Mouse (Mus musculus): Measurements from ENCODE around the gene Lsm14a. TPM values are rescaled to one million over a fixed set of nuclear protein-coding genes. Genes with fewer than 3 reads are reported as not detected.

The Lsm14a gene
- polyA plus RNA-seq, 1 experiment: 108 TPM

DNA sequence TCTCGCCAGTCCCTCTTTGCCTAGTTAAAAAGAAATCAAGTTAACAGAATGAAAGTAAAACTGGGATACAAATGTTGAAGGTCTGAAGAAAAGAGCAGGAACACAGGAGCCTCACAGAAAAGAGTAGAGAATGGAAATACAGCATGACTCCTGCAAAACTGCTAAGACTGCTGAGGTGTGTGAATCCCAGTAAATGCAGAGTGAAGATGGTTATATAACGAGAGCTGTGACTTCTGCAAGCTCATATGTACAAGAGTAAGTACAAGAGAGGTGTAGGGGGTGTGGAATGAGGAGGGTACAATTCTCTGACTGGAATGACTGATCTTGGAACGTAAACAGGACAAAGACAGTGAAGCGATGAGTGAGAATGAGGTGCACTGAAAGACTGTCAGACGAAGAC is 11.4 kb downstream of the Lsm14a start:
- H3K4me1 ChIP-seq (ENCODE audit: control insufficient read depth, insufficient read depth, low read length): peaks cover 34% of the 10 kb centered on the region

DNA sequence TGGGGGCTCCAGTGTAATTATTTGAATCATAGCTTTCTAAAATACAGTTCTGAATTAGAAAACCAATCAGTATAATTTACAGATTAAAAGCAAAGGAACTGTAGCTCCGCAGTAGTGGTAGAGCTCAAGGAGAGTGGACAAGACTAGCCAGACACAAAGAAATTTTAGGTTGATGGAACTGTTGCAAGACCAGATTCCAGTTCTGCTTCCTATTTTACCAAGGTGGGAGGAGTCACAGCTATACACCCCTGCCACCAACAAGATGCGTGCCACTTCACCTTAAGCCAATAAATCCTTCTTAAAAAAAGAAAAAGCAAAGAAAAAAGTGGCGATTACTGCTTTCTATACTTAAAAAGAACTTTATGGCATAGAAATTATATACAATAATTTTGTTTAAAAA is 12.8 kb downstream of the Lsm14a start:
- Histone ChIP-seq H3K27ac (ENCODE audit: insufficient read depth, low read depth, low read length) (no peak overlapping the region), H3K4me1 (ENCODE audit: control insufficient read depth, insufficient read depth, low read length) (peaks cover 36% of the 10 kb centered on the region), H3K4me3 (ENCODE audit: insufficient read depth, low read length) (no peak overlapping the region)
- TF ChIP-seq POLR2A (IDR thresholded peaks at IDR 0.05; ENCODE audit: borderline replicate concordance, low read depth, low read length): no peak
- no peak for TF ChIP-seq CTCF (IDR thresholded peaks at IDR 0.05; ENCODE audit: low read depth, low read length)

More for the DNA sequence above, 11.4 kb downstream of the Lsm14a start:
- TF ChIP-seq CTCF (IDR thresholded peaks at IDR 0.05; ENCODE audit: low read depth, low read length) (no peak), POLR2A (IDR thresholded peaks at IDR 0.05; ENCODE audit: borderline replicate concordance, low read depth, low read length) (no peak)
- H3K27ac ChIP-seq (ENCODE audit: insufficient read depth, low read depth, low read length): no peak overlapping the region
- H3K4me3 ChIP-seq (ENCODE audit: insufficient read depth, low read length): no peak overlapping the region

DNA sequence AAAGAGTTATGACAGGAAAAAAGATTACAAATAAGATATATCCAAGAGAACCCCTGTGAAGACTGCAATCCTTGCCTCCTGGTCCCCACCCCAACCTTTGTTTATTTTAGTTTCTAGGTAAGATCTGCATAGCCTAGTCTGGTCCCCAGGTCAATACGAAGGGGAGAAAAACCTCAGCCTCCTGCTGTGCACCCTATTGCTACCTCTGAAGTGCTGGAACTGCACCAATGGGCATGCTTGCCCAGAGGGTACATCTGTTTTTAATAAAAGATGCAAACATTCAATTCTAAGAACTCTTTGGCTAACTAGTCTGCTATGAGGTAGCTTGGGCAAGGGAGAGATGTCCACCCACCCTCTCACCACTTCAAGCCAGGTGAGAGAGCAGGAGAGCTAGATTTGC is 19.2 kb downstream of the Lsm14a start:
- Histone ChIP-seq H3K27ac (ENCODE audit: insufficient read depth, low read depth, low read length) (no peak overlapping the region), H3K4me3 (ENCODE audit: insufficient read depth, low read length) (no peak overlapping the region), H3K4me1 (ENCODE audit: control insufficient read depth, insufficient read depth, low read length) (peaks cover 19% of the 10 kb centered on the region)
- TF ChIP-seq POLR2A (IDR thresholded peaks at IDR 0.05; ENCODE audit: borderline replicate concordance, low read depth, low read length) (no peak), CTCF (IDR thresholded peaks at IDR 0.05; ENCODE audit: low read depth, low read length) (no peak)

DNA sequence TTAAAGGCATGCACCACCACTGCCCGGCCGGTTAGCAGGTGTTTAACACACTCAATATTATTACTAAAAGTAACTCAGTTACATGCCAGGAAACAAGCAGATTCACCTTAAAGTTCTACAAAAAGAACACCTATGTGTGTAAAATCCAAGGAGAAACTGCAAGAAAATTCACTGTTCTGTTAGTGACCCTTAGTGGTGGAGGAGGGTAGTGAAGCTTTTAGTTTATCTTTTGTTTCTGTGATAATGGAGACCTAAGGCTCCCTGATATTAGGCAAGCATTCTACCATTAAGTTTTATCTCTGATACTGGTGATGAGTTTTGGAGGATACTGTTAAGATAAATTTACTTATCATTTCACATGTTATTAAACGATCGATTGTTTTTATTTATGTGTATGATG is 37.5 kb downstream of the Lsm14a start:
- H3K4me3 ChIP-seq (ENCODE audit: insufficient read depth, low read length): no peak overlapping the region
- TF ChIP-seq POLR2A (IDR thresholded peaks at IDR 0.05; ENCODE audit: borderline replicate concordance, low read depth, low read length) (no peak), CTCF (IDR thresholded peaks at IDR 0.05; ENCODE audit: low read depth, low read length) (no peak)
- H3K27ac ChIP-seq (ENCODE audit: insufficient read depth, low read depth, low read length): no peak overlapping the region
- no peaks in the 10 kb centered on the region for H3K4me1 ChIP-seq (ENCODE audit: control insufficient read depth, insufficient read depth, low read length)

DNA sequence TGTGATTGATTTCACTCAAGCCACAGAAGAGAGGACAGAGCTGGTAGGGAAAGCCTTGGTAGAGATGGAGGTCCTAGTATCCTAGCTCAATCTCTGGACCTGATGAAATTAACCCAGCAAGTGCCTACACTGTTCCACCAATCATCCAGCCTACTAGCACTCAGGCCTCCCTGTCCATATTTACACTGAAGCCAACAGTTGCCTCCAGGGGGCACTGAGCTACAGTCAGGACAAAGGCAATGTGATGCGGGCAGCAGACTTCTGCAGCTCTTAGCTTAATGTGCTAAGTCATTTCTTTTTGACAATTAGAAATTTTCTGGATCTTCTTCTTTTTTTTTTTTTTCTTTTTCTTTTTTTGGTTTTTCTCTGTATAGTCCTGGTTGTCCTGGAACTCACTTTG is 41.1 kb downstream of the Lsm14a start:
- TF ChIP-seq CTCF (IDR thresholded peaks at IDR 0.05; ENCODE audit: low read depth, low read length): no peak
- TF ChIP-seq POLR2A (IDR thresholded peaks at IDR 0.05; ENCODE audit: borderline replicate concordance, low read depth, low read length): no peak
- no peak overlapping the region for H3K27ac ChIP-seq (ENCODE audit: insufficient read depth, low read depth, low read length)
- H3K4me3 ChIP-seq (ENCODE audit: insufficient read depth, low read length): no peak overlapping the region
- peaks cover 25% of the 10 kb centered on the region for H3K4me1 ChIP-seq (ENCODE audit: control insufficient read depth, insufficient read depth, low read length)

DNA sequence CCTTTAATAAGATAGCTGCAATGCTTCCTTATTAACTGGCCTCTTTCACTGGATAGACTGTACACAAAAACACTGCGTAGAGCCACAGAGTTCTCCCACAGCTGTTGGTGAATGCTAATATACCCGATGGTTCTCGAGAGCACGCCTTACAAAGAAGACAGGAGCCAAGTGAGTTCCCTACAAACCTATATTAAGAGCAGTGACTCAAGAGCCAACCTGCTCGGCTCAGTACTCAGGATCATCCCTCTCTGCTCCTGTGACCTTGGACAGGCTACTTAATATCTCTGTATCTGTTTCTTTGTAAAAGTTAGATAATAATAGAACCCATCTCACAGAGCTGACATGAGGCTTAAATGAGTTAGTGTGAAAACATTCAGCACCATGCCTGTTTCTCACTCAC is 42.9 kb downstream of the Lsm14a start:
- TF ChIP-seq CTCF (IDR thresholded peaks at IDR 0.05; ENCODE audit: low read depth, low read length) (no peak), POLR2A (IDR thresholded peaks at IDR 0.05; ENCODE audit: borderline replicate concordance, low read depth, low read length) (no peak)
- H3K27ac ChIP-seq (ENCODE audit: insufficient read depth, low read depth, low read length): no peak overlapping the region
- H3K4me3 ChIP-seq (ENCODE audit: insufficient read depth, low read length): no peak overlapping the region
- H3K4me1 ChIP-seq (ENCODE audit: control insufficient read depth, insufficient read depth, low read length): peaks cover 25% of the 10 kb centered on the region

DNA sequence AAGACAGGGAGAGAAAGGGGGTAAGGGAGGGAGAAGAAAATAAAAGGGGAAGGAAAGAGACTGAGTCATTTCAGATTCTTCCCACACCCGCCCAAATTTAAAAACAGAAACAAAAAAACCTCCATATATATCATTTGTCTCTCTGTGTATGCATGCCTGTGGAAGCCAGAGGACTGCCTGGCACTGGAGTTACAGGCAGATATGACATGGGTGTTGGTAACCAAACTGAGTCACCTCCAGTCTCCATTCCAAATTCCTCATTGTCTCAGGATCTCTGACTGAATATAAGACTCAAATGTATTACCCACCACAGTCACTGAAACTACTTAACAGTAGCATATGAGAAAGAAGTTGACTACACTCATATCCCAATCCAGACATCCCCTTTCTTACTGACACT is 45.1 kb downstream of the Lsm14a start:
- no peak overlapping the region for H3K4me3 ChIP-seq (ENCODE audit: insufficient read depth, low read length)
- peaks cover 35% of the 10 kb centered on the region for H3K4me1 ChIP-seq (ENCODE audit: control insufficient read depth, insufficient read depth, low read length)
- peak overlapping the region; percentile 60 for H3K27ac ChIP-seq (ENCODE audit: insufficient read depth, low read depth, low read length)
- TF ChIP-seq CTCF (IDR thresholded peaks at IDR 0.05; ENCODE audit: low read depth, low read length): no peak

DNA sequence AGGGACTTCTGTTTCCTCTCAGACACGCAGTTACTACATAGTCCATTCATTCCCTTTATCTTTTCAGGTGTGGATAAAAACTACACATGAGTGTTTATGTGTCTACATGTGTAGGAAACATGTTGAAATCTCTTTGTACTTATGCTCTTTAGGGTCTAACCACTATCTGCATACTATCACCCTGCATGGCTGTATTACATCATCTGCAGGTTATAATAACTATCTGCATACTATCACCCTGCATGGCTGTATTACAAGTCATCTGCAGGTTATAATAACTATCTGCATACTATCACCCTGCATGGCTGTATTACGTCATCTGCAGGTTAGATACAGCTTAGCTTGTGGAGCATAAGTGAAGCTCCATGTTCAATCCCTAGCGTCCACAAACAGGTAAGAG is 46.1 kb downstream of the Lsm14a start:
- H3K4me1 ChIP-seq (ENCODE audit: control insufficient read depth, insufficient read depth, low read length): peaks cover 44% of the 10 kb centered on the region
- TF ChIP-seq POLR2A (IDR thresholded peaks at IDR 0.05; ENCODE audit: borderline replicate concordance, low read depth, low read length) (no peak), CTCF (IDR thresholded peaks at IDR 0.05; ENCODE audit: low read depth, low read length) (no peak)
- no peak overlapping the region for H3K27ac ChIP-seq (ENCODE audit: insufficient read depth, low read depth, low read length)
- no peak overlapping the region for H3K4me3 ChIP-seq (ENCODE audit: insufficient read depth, low read length)

DNA sequence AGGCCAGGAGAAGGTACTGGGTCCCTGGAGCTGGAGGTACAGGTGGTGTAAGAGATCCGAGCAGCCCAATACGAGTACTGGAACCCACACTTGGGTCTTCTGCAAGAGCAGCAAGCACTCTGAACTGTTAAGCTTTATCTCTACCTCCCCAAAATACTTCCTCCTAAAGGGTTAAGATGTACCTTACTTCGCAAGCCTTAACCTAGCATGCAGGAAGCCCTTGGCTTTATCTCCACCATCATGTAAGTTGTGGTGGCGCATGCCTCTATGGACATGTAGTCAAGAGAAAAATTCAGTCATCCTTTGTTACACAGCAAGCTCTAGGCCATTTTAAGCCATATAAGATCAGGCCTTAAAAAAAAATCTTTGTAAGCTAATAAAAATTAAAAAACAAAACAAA is 46.6 kb downstream of the Lsm14a start:
- Histone ChIP-seq H3K4me1 (ENCODE audit: control insufficient read depth, insufficient read depth, low read length) (peaks cover 48% of the 10 kb centered on the region), H3K27ac (ENCODE audit: insufficient read depth, low read depth, low read length) (no peak overlapping the region), H3K4me3 (ENCODE audit: insufficient read depth, low read length) (no peak overlapping the region)
- no peak for TF ChIP-seq POLR2A (IDR thresholded peaks at IDR 0.05; ENCODE audit: borderline replicate concordance, low read depth, low read length)
- TF ChIP-seq CTCF (IDR thresholded peaks at IDR 0.05; ENCODE audit: low read depth, low read length): no peak

DNA sequence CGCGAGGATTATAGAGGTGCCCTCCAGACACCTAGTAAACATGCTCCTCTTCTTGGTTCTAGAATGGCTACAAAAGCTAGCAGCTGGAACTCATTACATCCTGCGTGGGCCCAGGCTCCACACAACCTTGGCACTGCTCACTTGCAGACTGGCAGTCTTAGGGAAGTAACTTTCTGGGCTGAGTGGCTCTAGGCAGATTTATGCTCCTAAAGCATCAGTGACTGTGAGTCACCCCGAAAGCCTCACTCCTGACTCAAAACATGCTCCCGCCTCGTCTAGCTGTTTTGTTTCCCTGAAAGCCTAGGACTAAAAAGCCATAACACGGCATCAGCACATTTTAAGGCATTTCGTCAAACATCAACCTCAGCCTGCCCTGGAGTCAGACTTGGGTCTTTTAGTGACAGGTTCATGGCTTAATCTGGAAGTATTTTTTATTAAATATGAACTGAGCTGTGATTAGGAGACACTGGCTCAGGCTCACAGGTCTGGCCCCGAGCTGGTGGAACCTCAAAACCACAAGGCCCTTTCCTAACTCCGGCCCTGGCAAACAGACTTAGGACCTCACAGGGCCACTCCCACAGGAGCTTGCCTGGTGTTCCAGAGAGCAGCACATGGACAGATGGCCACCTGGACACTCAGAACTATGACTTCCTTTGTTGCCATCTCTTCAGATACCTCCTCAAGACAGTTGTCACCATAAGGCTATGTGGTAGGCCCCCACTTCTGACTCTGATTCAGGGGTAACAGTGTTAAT is 50.9 kb downstream of the Lsm14a start:
- peaks cover 44% of the 10 kb centered on the region for H3K4me1 ChIP-seq (ENCODE audit: control insufficient read depth, insufficient read depth, low read length)
- H3K4me3 ChIP-seq (ENCODE audit: insufficient read depth, low read length): no peak overlapping the region
- peak overlapping the region; percentile 75 for H3K27ac ChIP-seq (ENCODE audit: insufficient read depth, low read depth, low read length)
- TF ChIP-seq POLR2A (IDR thresholded peaks at IDR 0.05; ENCODE audit: borderline replicate concordance, low read depth, low read length) (no peak), CTCF (IDR thresholded peaks at IDR 0.05; ENCODE audit: low read depth, low read length) (no peak)

Data from bone marrow macrophage, adult 2 months (primary cell).